Mouse (Mus musculus) spleen, adult 12 weeks (tissue): ENCODE results near the gene Tpr.

Experiments
- DNase-seq: peaks from one replicate; pipeline ENCODE4 v3.0.0; 2022; ENCODE audit warnings: low spot score

Gene Tpr

DNA sequence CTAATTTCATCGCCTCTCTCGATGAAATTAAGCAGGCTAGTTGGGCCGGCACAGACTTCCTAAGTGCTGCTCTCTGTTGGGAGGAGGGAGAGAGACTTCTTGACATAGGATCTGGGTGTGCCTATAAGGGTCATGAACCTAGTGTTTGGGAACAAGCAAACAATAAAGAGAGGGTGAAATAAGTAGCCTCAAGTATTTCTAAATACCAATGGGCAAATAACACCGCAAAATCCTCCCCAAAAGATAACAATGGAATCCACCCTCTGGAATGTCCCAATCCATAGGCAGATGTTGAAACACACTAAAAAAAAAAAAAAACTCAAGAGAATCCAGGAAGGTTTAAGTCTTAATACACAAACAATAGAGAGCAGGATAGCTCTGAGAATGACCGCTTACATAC, 70.4 kb downstream of the Tpr start:
- no peak for DNase-seq

DNA sequence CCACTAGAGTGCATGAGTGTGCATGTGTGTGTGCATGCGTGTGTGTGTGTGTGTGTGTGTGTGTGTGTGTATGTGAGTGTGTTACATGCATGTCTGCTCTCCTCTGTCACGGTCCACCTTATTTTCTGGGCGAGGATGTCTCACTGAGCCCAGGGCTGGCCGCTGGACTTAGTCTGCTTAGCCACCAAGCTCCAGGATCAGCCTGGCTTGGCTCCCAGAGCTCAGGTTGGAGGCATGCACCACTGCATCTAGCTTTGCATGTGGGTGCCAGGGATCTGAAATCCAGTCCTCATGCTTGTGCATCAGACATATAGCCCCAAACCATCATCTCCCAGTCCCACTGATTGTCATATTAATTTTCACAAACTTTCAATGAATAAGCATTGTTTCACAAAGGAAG, 71.1 kb downstream of the Tpr start:
- no peak for DNase-seq

DNA sequence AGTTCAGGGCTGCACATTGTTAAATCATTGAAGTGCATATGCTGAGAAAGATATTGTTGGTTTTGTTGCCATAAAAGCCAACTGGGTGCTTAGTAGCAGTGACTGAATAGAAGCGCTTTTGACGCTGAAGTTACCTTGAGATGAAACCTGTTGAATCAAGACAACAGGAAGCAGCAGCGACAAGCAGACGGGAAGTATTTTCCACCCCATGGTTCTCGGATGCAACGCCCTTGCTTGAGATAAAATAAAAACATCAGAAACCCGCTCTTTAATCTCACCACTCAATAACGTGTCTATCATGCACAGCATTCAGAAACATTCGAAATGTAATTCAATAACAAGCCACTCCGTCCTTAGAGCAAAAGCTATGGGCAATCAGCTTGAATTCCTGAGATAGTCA, 72.7 kb downstream of the Tpr start:
- no peak for DNase-seq

DNA sequence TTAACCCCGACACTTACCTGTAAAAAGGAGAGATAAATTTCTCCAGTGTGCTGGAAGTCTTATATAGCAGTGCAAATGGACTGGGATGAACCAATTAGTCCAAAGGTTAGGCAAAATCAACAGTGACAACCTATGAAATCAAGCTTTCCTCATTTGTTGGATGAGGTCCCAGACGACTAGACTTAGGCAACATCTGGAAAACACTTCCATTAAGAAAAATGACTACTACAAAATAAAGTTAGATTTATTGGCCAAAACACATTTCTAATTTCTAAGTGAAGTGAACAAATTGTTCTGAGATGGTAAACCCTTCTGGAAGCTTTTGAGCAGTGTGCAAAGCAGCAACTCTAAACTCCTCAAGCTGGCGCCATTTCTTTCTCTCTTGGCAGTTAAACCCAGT, 73.5 kb downstream of the Tpr start, which contains the start of gene Prg4:
Prg4 (minus strand) TSS at position 34 of the 400 bp plus-strand sequence.
- DNase-seq = no peak

DNA sequence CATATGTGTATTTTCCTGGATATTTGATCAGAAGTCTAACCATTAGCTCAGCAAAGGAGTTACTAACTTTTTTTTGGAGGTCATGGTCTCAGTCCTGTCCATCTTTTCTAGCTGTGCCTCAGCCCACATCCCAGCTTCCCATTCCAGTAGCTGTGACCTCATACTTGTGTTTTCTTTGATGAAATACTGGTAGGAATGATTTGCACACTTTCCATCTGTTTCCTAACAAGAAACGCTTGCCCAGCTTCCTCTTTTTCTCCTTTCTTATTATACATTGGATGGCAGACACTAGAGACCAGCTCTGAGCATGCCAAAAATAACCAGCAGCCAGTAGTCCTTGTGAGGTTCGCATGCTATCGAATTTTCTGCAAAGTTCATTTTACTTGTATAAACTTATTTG, 77.4 kb downstream of the Tpr start:
- no peak for DNase-seq

DNA sequence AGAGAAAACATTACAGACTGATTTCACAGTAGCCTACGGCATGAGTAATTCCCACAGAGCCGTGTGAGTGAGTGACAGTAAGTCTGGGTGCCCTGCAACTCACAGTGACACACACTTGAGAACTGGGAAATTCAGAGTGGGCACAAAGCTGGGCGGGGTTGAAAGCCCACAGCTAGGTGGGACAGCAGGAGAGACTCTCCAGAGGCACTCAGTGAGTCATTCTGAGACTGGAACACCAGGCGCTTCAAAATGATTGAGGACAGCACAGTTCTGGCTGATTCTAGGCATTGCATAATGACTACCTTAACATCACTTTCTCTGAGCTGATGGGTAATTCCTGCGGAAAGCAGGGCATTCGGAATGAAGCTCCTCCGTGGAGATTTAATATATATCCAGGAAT, 79.9 kb downstream of the Tpr start:
- DNase-seq = no peak

DNA sequence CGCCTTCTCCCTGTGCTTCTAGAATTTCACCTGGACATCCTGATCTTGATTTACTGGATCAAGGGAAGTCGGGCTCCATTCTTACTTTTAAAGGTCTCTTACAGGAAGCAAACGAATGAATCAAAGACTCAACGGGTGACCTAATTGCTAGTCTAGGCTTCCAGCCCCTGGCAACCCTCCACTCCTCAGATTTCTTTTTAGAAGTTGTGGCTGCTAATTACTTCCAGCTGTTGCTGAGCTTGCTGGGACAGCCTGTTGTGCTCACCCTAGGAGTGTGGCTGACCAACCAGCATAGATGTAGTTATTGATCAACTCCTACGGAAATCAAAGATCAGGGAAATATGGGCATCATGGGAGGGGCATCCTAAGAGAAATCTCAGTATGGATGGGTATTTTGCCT, 88.0 kb downstream of the Tpr start:
- DNase-seq = no peak

DNA sequence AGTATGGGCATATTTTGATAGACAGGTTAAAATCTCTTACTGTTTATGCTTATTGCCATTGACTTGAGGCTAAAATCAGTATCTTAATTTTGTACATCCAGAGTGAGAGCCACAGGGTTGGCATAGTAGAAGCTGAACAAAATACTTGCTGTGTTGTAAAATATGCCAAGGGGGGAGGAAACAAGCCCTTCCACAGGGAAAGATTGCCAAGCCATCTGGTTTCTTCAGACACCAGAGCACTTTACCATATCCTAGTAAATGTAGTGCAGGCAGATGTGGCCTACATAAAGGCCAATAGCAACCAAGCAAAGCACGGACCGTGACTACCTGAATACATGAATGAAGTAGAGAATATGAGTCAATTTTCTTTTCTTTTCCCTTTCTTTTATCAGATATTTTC, 96.5 kb downstream of the Tpr start:
- DNase-seq = no peak

DNA sequence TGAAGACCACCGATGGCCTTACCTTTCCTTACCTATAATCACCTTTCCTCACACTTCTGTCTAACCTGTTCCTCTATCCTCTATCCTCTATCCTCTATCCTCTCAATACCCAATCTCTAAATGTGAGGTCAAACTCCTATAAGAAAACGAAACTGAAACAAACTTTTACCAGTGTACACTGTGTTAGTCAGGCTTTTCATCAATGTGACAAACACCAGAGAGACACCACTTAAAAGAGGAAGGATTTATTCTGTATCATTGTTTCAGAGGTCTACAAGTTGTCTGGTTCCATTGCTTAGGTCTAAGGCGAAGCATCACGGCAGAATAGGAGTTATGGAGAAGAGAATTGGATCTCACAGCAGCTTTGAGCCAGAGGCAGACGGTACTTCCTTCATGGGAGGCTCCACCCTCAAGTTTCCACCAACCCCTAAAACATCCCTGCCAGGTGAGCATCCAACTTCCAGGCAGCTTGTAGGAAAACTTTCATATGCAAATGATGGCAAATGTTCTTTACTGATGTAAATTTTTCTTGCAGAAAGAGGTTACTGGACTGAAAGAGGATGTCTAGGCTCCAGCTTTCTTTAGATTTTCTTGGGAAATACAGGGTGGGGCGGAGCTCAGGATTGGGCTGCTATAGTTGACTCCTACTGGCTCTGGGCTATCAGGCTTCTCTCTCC, 104.1 kb downstream of the Tpr start:
- DNase-seq = no peak

DNA sequence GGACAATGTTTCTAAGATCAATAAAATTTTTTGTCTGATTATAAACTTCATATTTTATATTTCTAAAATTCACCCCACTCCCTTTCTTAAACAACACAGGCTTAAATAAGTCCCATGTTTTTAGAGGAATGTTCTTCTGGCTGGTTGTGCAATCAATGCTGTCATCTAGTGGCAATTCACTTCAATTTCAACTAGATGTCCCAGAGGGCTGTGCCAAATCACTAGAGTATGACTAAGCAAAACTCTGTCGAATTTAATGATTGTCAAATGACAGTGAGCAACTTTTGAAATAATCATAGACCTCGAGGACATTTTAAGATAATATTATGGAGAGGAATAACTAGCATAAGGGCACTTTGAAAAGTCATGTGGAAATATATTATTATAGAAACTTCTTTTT, 105.1 kb downstream of the Tpr start:
- no peak for DNase-seq

DNA sequence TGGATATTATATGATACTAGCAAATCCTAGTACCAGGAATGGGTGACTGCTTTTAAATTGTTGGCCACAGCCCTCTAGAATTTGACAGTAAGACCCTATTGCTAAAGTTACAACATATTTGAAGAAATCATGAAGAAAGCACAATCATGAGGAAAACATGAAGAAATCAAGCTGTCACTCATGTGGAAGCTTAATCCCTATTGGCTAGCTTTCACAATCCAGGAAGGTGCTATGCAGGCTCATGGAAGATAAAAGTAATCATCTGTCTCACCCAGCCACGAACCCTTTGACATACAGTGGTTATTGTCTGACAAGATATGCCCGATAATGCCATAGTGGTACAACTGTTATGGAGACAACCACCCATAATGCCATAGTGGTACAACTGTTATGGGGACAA, 105.5 kb downstream of the Tpr start:
- DNase-seq = no peak
